Mouse (Mus musculus): ENCODE results near the gene Tpgs1.

Tpgs1 gene

DNA sequence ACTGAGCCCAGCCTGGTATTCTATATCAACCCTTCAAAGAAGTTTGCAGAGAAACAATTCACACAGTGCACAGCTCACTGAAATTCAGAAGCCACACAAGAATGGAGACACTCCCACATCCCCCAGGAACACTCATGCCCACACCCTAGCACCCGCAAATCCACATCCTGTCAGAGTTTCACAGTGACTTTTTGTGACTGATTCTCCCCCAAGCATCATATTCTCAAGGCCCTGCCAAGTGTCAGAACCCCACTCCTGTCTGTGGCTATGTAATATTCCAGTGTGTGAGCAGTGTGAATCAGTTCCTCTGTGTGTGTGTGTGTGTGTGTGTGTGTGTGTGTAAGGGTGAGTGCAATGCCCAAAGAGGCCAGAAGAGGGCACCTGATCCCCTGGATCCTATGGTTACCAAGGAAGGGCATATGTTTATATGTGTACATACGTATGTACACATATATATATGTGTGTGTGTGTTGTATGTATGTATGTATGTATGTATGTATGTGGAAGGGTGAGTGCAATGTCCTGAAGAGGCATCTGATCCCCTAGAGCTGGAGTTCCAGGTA, 22.9 kb downstream of the Tpgs1 start:
- CTCF ChIA-PET = interaction anchor here (0.7 kb wide), 1 partner anchor 160 kb away, joined by 6 read pairs; no protein-coding TSS in a partner anchor

DNA sequence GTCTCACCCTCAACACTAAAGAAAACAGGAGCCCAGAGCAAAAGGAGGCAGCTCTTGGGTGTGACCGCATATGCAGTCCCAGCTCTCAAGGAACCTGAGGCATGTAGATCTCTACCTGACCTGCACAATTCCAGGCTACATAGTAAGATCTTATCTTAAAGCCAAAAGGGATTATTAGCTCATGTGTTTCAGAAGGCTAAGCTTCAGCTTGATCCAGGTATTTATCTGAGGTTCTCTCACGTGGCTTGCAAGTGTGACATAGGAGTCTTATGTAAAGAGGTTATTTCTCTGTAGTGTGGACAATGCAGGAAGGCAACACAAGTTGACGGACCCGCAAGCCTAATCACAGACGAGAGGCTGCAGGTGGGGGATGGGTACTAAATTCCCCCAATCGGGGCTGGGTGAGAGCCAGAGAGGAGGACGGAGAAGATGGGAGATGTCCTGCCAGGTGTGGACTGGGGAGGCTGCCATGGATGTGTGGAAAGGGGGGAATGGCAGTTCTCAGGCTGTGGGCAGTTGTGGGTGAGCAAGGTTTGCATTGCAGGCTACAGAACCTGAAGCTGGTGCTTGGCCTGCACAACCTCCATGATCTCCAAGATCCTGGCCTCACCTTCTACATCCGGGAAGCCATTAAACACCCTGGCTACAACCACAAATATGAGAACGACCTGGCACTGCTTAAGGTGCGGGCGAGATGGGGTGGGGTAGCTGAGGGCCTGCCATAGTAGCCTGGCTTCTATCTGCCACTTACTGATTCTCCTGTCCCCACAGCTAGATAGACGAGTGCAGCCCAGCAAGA, 24.6 kb downstream of the Tpgs1 start:
- CTCF ChIA-PET = no interaction called here

DNA sequence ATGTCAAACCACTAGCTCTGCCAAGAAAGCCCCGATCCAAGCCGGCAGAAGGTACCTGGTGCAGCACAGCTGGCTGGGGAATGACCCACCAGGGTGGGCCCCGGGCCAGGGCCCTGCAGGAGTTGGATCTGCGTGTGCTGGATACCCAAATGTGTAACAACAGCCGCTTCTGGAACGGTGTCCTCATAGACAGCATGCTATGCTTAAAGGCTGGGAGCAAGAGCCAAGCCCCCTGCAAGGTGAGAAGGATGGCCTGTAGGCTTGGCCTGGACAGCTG, 25.1 kb downstream of the Tpgs1 start:
- CTCF ChIA-PET = no interaction called here

DNA sequence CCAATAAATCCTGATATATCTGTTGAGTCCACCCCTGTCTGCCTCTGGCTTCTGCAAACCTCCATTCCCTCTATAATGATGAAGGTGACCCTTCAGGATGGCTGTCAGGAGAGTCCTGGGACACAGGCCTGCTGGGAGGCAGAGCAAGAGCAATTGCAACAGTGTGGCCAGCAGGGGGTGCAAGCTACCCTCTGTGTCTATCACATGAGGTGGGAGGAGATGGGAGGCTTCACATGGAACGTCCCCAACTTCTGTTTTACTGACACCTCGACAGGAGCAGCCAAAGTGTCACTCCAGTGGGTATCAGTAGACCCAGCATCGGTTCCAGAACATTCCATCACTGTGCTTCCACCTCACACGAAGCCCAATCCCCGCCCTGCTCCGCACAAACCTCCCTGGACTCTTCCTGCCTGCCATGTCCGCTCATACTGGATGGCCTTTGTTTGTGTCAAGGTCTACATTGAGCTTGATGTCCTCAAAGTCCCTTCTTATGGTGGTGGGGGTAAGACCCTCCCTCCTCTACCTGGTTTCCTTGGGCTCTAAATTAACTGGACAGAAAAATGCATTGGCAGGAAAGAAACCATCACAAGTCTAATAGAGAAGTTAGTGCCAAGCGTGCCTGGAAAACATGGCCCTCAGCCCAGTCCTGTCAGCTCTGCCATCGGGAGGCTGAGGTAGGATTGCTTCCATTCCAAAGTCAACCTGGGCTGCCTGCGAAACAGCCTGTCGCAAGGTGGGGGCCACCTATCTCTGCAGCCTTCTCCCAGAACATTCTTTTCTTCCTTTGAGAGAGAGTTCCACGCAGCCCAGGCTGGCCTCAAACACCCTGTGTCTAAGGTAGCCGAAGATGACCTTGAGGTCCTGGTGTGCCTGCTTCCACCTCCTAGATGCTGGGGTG, 26.3 kb downstream of the Tpgs1 start:
- CTCF ChIA-PET = no interaction called here

DNA sequence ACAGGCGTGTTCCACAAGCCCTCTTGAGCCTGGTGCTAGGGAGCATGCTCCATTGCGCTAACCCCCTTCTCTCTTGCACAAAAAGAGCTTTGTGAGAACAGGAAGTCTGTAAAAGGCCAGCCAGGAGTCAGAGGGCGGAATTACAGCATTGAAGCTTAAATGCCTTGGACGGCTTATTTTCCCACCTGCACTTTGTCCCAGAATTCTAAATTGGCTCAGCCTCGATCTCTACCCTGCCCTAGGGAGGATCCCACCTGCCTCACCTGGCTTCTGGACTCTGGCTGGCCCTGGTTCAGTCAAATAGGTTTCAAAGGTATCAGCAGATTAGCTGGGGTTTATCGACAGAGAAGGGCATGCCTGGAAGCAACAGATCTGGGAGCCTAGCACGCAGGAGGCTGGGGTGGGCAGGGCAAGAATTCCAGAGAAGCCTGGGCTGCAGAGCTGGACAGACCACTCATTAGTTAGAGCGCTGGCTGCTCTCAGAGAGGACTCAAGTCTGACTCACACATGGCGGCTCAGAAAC, 27.0 kb downstream of the Tpgs1 start:
- CTCF ChIA-PET = no interaction called here

- CTCF ChIA-PET = interaction anchor here (0.6 kb wide), 1 partner anchor 14 kb away, joined by 4 read pairs; no protein-coding TSS in a partner anchor
Measured at GRCm38 (mm10) chr10:79697916-79698315, 28.7 kb downstream of the Tpgs1 start.

DNA sequence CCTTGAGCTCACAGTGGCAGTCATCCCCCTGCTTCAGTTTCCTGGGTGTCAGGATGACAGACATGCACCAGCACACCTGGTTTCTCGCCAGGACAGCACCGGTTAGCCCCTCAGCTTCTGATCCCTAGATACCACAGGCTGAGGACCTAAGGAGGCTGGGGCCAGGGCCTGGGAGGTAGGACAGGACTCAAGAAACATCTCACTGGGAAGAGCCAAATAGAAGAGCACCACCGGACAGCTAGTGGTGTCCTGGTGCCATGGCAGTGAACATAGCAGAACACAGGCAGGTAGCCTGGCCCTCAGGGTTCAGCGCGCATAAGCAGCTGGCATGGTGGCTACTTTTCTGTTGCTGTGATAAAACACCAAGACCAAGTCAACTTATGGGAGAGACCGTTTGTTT, 29.3 kb downstream of the Tpgs1 start:
- CTCF ChIA-PET = no interaction called here

DNA sequence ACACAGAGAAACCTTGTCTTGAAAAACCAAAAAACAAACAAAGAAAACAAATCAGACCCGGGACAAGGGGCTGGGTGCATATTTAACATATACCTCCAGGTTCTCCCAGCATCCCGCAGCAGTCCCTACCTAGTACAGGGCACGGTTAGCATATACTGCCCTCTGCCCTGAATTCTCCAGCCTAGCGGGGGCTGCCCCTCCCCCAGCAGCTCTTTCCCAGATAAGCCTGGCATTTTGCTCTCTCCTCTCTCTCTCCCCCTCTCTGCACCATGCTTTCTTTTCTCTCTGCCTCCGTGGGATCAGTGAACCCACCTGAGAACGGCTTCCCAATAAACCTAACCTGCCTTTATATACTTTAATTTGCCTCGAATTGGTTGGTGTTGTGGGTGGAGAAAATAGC, 31.5 kb downstream of the Tpgs1 start:
- CTCF ChIA-PET = no interaction called here

GRCm38 (mm10) chr10:79701443-79702129, 32.4 kb downstream of the Tpgs1 start:
- CTCF ChIA-PET = no interaction called here

GRCm38 (mm10) chr10:79702970-79703369, 33.8 kb downstream of the Tpgs1 start:
- CTCF ChIA-PET = interaction anchor here (0.7 kb wide), 2 partner anchors 119 to 1570 kb away, joined by 3 to 6 read pairs; no protein-coding TSS in a partner anchor

DNA sequence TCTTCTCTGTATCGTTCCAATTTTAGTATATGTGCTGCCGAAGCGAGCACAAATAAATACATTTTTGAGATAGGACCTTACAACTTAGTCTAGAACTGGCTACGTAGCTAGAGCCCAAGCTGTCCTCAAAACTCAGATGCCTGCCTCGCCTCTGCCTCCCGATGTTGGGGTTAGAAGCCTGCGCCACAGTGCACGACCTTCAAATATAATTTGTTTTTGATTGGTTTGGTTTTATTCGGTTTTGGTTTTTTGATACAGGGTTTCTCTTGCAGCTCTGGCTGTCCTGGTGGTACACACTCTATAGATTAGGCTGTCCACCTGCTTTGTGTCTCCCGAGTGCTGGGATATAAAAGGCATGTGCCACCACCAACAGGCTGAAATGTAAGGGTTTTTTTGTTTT, 34.4 kb downstream of the Tpgs1 start:
- CTCF ChIA-PET = interaction anchor here (0.7 kb wide), 2 partner anchors 120 to 1570 kb away, joined by 3 to 6 read pairs; no protein-coding TSS in a partner anchor

GRCm38 (mm10) chr10:79704065-79704969, 35.1 kb downstream of the Tpgs1 start, which contains the start of gene Bsg:
TSS of gene Bsg (plus strand) at chr10:79704491.
- CTCF ChIA-PET = no interaction called here

- CTCF ChIA-PET = interaction anchor here (1.1 kb wide), 1 partner anchor 9 kb away, joined by 3 read pairs; no protein-coding TSS in a partner anchor
Measured at GRCm38 (mm10) chr10:79704970-79705360, 35.8 kb downstream of the Tpgs1 start.

- CTCF ChIA-PET = interaction anchor here (1.1 kb wide), 1 partner anchor 8 kb away, joined by 3 read pairs; no protein-coding TSS in a partner anchor
Measured at GRCm38 (mm10) chr10:79705951-79706350, 36.8 kb downstream of the Tpgs1 start.

DNA sequence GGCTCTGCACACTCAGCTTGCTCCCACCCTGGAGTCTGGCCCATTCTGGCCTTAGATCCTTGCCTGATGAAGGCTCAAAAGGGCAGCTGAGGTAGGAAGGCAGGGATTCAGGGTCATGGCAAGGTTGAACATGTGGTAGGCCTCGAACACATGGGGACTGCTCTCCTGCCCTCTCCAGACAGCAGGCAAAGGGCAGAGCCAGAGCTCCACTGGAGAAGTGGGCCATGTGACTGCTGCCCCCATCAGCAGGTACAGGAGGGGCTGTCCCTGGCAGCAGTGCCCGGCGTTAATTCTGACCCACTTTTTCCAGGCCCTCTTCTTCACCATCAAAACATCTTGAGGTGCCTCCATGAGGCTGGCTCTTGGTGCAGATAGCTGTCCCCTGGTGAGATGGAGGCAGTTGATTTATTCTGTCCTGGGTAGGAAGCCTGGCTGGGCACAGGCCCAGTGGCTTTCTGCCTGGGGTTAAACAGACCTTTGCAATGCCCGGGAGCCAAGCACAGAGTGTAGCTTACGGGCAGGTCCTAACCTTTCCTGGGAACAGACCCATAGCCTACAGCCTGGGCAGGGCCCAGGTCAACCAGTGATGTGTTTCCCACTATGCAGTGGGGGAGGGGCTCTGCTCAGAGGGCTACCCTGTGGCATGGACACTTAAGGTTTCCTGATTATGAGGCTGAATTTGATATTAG, 37.4 kb downstream of the Tpgs1 start:
- CTCF ChIA-PET = no interaction called here

- CTCF ChIA-PET = no interaction called here
Measured at GRCm38 (mm10) chr10:79707162-79707561, 38.0 kb downstream of the Tpgs1 start.

DNA sequence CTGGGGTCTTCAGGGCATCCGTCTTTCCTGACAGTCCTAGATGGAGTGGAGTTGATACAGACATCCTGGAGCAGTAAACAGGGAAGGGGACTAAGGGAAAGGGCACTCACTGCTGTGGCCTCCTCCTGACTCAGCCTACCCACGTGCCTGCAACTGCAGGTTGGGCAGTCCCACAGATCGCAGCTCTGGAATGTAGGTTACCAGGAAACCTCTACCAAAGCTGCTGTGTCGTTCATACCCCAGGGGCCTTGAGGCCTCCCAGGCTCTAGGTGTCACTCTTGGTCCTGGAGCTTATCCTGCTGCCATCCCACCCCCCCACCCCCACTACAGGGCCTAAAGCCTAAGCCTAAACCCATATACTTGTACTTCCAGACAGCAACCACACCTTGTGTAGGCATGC, 38.6 kb downstream of the Tpgs1 start:
- CTCF ChIA-PET = no interaction called here

DNA sequence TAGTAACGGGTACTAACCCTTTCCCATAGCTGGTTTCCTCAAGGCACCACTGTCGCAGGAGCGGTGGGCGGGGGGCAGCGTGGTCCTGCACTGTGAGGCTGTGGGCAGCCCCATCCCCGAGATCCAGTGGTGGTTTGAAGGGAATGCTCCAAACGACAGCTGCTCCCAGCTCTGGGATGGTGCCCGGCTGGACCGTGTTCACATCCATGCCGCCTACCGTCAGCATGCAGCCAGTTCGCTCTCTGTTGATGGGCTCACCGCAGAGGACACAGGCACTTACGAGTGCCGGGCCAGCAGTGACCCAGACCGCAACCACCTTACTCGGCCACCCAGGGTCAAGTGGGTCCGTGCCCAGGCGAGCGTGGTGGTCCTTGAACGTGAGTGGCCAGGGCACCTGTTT, 39.5 kb downstream of the Tpgs1 start:
- CTCF ChIA-PET = no interaction called here

- CTCF ChIA-PET = no interaction called here
Measured at GRCm38 (mm10) chr10:79709307-79709706, 40.1 kb downstream of the Tpgs1 start.

- CTCF ChIA-PET = interaction anchor here (0.6 kb wide), 4 partner anchors 14 to 134 kb away, joined by 4 to 6 read pairs (median 4); no protein-coding TSS in a partner anchor
Measured at GRCm38 (mm10) chr10:79712029-79712428, 42.9 kb downstream of the Tpgs1 start.

All from spleen, embryonic (tissue).